Mouse (Mus musculus): ENCODE data around the gene Kptn. TPM values are rescaled to one million over a fixed set of nuclear protein-coding genes. Genes with fewer than 3 reads are reported as not detected.
A peak's percentile ranks its signal among the peaks of the same experiment; 100 is the strongest.

Kptn gene
- polyA plus RNA-seq, 1 experiment from 2014 or later: 8.6 TPM

DNA sequence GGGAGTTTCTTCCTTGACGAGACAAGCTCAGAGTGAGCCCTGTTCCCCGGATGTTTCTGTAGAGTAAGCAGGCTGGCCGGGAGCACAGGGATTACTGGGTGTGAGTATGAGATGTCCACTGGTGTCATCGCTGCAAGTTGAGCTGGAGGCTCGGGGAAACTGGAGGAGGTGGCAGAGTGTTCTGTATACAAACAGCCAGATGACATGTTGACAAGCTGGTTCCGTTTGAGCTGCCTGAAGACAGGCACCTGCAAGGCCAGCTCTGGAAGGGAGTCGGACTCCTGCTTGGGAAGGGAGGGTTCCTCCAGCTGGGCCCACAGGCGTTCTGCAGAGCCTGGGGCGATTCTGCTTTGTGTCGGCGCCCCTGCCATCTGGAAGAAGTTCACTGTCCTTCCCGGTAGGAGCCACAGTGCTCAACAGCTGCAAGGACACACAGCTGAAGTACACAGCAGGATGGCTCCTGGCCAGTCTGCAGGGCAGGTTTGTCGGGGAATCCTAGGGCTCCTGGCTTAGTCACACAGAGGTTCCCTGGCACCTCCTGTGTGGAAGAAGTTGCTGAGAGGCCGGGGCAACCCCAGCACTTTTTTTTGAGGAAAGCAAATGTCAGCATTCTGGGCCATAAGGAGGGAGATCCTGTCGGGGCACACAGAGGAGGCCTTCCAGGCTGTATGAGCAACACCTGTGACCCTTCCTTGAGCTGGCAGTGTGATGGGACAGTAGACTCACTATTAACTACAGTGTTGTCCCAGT is 17.8 kb upstream of the Kptn start:
- Histone ChIP-seq H3K4me2 (no peak overlapping the region), H3K36me3 (replicated peaks) (peaks cover 66% of the 10 kb centered on the region)
- 79% methylated on average over 15 of the region's 15 CpGs for WGBS (ENCODE audit: insufficient replicate concordance)

GRCm38 (mm10) chr7:16102686-16103226 is 16.9 kb upstream of the Kptn start:
- no peak overlapping the region for H3K4me2 ChIP-seq
- H3K4me3 ChIP-seq (replicated peaks): no peak overlapping the region
- no peaks in the 10 kb centered on the region for H3K9me3 ChIP-seq (replicated peaks)
- 86% methylated on average over 5 of the region's 5 CpGs for WGBS (ENCODE audit: insufficient replicate concordance)
- H3K36me3 ChIP-seq (replicated peaks): peaks cover 74% of the 10 kb centered on the region
- no peak overlapping the region for H3K9ac ChIP-seq
- peaks cover 44% of the 10 kb centered on the region for H3K4me1 ChIP-seq (replicated peaks)
- no peaks in the 10 kb centered on the region for H3K27me3 ChIP-seq
- ATAC-seq (ENCODE audit: insufficient read depth): no peak
- no peak overlapping the region for H3K27ac ChIP-seq (replicated peaks)

More for the DNA sequence above, 17.8 kb upstream of the Kptn start:
- Histone ChIP-seq H3K27ac (replicated peaks) (no peak overlapping the region), H3K27me3 (no peaks in the 10 kb centered on the region), H3K4me3 (replicated peaks) (no peak overlapping the region), H3K9me3 (replicated peaks) (no peaks in the 10 kb centered on the region), H3K9ac (no peak overlapping the region), H3K4me1 (replicated peaks) (peaks cover 53% of the 10 kb centered on the region)
- no peak for ATAC-seq (ENCODE audit: insufficient read depth)

DNA sequence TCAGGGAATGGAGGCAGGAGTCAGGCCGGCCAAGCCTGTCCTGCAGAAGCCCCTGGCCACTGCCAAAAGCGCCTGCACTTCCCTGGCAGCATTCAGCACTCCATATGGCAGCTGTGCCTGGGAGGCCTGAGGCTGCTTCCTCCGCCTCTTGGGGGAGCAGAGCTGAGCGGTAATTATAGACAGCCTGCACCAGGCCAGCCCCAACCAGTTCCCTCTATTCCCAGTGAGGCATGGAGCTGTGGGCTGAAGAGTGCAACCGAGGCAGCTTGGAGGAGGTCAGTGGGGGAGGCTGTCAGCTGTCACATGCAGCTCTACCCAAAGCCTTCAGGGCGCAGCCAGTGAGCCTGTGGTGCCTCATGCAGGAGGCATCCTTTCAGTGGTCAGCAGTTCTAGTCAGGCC is 15.9 kb upstream of the Kptn start:
- WGBS (ENCODE audit: insufficient replicate concordance): 85% methylated on average over 6 of the region's 6 CpGs
- Histone ChIP-seq H3K9me3 (replicated peaks) (no peaks in the 10 kb centered on the region), H3K27me3 (no peaks in the 10 kb centered on the region), H3K4me2 (no peak overlapping the region), H3K4me1 (replicated peaks) (peaks cover 43% of the 10 kb centered on the region), H3K9ac (no peak overlapping the region), H3K36me3 (replicated peaks) (peaks cover 84% of the 10 kb centered on the region), H3K4me3 (replicated peaks) (no peak overlapping the region), H3K27ac (replicated peaks) (no peak overlapping the region)
- no peak for ATAC-seq (ENCODE audit: insufficient read depth)

GRCm38 (mm10) chr7:16104611-16105388 is 14.9 kb upstream of the Kptn start:
- 89% methylated on average over 7 of the region's 7 CpGs for WGBS (ENCODE audit: insufficient replicate concordance)
- H3K4me2 ChIP-seq: no peak overlapping the region
- H3K4me3 ChIP-seq (replicated peaks): no peak overlapping the region
- no peaks in the 10 kb centered on the region for H3K9me3 ChIP-seq (replicated peaks)
- H3K36me3 ChIP-seq (replicated peaks): peaks cover 95% of the 10 kb centered on the region
- H3K9ac ChIP-seq: no peak overlapping the region
- no peaks in the 10 kb centered on the region for H3K27me3 ChIP-seq
- no peak overlapping the region for H3K27ac ChIP-seq (replicated peaks)
- H3K4me1 ChIP-seq (replicated peaks): peaks cover 35% of the 10 kb centered on the region
- ATAC-seq (ENCODE audit: insufficient read depth): no peak

- H3K9ac ChIP-seq: no peak overlapping the region
- no peaks in the 10 kb centered on the region for H3K4me1 ChIP-seq (replicated peaks)
- WGBS (ENCODE audit: insufficient replicate concordance): 87% methylated on average over 9 of the region's 9 CpGs
- H3K9me3 ChIP-seq (replicated peaks): no peaks in the 10 kb centered on the region
- H3K36me3 ChIP-seq (replicated peaks): peaks cover 98% of the 10 kb centered on the region
- H3K27me3 ChIP-seq: no peaks in the 10 kb centered on the region
- no peak overlapping the region for H3K27ac ChIP-seq (replicated peaks)
- no peak for ATAC-seq (ENCODE audit: insufficient read depth)
- H3K4me3 ChIP-seq (replicated peaks): no peak overlapping the region
- H3K4me2 ChIP-seq: no peak overlapping the region
Observed at GRCm38 (mm10) chr7:16108886-16109542, 10.7 kb upstream of the Kptn start.

DNA sequence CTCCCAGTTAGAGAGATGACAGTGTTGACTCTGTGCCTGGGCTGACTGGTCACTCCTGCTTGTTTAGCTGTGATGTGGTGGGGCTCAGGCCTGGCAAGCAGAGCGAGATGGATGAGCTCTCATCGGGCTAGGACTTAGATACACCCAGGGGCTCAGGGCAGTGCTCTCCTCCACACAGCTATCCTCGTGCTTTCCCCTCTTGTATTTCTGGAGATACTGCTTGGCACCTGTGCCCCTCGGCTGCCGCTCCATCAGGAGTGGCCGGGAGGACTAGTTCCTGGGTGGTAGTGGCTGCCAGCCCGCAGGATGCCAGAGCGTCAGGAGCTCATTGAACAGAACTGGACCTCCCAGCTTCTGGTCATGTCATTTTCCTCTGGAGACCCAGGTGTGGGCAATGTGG is 9.5 kb upstream of the Kptn start:
- no peak for ATAC-seq (ENCODE audit: insufficient read depth)
- Histone ChIP-seq H3K4me2 (no peak overlapping the region), H3K36me3 (replicated peaks) (peaks cover 98% of the 10 kb centered on the region), H3K9me3 (replicated peaks) (no peaks in the 10 kb centered on the region), H3K4me1 (replicated peaks) (no peaks in the 10 kb centered on the region), H3K27ac (replicated peaks) (no peak overlapping the region), H3K9ac (no peak overlapping the region), H3K4me3 (replicated peaks) (no peak overlapping the region), H3K27me3 (no peaks in the 10 kb centered on the region)
- 87% methylated on average over 8 of the region's 8 CpGs for WGBS (ENCODE audit: insufficient replicate concordance)

DNA sequence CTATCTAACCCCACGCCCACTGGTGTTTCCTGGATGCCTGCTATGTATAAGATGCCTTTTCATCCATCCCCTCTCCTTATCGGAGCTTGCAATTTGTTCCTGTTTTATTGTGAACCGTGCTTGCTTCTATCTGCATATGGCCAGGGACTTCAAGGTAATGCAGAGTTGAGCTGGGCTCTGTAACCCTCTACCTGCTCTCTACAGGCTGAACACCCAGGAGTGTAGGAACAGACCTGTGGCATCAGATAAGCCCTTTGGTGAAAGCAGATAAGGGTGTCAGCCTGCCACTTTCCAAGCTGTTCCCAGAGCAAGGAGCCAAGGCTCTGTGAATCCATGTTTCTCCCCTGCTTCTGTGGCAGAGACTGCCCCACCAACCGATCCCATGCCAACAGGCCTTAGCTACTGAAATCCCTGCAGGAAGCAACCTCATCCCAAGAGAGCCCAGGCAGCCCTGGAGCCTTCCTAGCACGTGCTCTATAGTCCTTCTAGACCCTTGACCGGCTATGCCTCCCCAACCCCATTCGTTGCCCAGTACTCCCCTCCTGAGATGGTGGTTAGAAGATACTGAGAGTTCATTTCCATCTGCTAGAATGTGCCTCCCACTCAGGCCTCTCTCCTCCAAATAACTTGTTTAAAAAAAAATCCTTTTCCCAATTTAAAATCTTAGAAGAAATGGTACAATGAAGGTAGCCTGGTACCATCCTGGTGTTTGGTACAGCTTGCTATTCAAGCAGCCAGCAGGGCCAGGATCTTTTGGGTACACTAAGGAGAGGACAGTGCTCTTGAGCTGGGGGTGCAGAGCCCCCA is 8.2 kb upstream of the Kptn start:
- no peak overlapping the region for H3K4me2 ChIP-seq
- peaks cover 100% of the 10 kb centered on the region for H3K36me3 ChIP-seq (replicated peaks)
- H3K4me1 ChIP-seq (replicated peaks): no peaks in the 10 kb centered on the region
- H3K4me3 ChIP-seq (replicated peaks): no peak overlapping the region
- H3K9ac ChIP-seq: no peak overlapping the region
- no peaks in the 10 kb centered on the region for H3K9me3 ChIP-seq (replicated peaks)
- 83% methylated on average over 7 of the region's 7 CpGs for whole genome bisulfite sequencing (ENCODE audit: insufficient replicate concordance)
- no peaks in the 10 kb centered on the region for H3K27me3 ChIP-seq
- no peak overlapping the region for H3K27ac ChIP-seq (replicated peaks)
- ATAC-seq (ENCODE audit: insufficient read depth): no peak

DNA sequence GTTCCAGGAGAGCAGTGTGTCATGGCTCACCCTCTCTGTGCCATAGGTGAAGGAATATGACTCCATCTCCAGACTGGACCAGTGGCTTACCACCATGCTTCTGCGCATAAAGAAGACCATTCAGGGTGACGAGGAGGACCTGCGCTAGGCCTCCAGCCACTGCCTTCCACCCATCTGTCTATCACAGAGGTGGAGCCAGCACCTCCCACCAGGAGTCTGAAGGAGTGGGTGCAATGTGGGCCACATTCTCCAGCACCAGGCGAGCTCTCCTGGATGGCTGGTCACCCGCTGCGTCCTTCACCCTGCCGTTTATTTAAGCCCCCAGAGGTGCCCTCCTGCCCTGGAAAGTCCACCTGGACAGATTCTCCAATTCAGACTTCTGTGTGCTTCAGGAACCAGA is 3.3 kb upstream of the Kptn start:
- Histone ChIP-seq H3K9me3 (replicated peaks) (no peaks in the 10 kb centered on the region), H3K27me3 (no peaks in the 10 kb centered on the region), H3K27ac (replicated peaks) (no peak overlapping the region), H3K4me1 (replicated peaks) (peaks cover 26% of the 10 kb centered on the region), H3K9ac (no peak overlapping the region), H3K4me3 (replicated peaks) (no peak overlapping the region), H3K36me3 (replicated peaks) (peaks cover 66% of the 10 kb centered on the region), H3K4me2 (no peak overlapping the region)
- ATAC-seq (ENCODE audit: insufficient read depth): no peak
- WGBS (ENCODE audit: insufficient replicate concordance): 91% methylated on average over 7 of the region's 7 CpGs

GRCm38 (mm10) chr7:16117100-16117499 is 2.6 kb upstream of the Kptn start:
- Histone ChIP-seq H3K27me3 (no peaks in the 10 kb centered on the region), H3K27ac (replicated peaks) (no peak overlapping the region), H3K36me3 (replicated peaks) (peaks cover 59% of the 10 kb centered on the region), H3K9me3 (replicated peaks) (no peaks in the 10 kb centered on the region), H3K4me2 (no peak overlapping the region), H3K4me3 (replicated peaks) (no peak overlapping the region), H3K9ac (no peak overlapping the region), H3K4me1 (replicated peaks) (peaks cover 26% of the 10 kb centered on the region)
- ATAC-seq (ENCODE audit: insufficient read depth): no peak
- WGBS (ENCODE audit: insufficient replicate concordance): 82% methylated on average over 3 of the region's 3 CpGs

DNA sequence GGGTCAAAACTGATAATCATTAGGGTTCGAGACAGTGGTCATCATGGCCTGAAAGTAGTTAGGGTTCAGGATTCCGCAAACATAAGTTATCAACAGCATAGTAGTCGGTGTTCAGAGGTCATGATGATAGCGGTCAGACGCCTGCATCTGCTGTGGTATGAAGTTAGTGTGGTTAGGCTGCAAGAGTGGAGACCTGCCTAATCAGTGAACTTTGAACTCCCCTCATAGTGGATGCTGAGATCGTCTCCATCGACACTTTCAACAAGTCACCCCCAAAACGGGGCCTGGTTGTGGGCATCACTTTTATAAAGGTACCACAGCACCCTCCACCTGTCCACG is 536 bp downstream of the Kptn start:
- no peak overlapping the region; the same call in 1 of the 2 replicates for H3K27ac ChIP-seq (replicated peaks)
- H3K36me3 ChIP-seq (replicated peaks): peaks cover 28% of the 10 kb centered on the region
- H3K9me3 ChIP-seq (replicated peaks): no peaks in the 10 kb centered on the region
- 0 out of 2 replicates have a peak, but pooled peaks have one; percentile 5 for ATAC-seq (ENCODE audit: insufficient read depth)
- peaks cover 26% of the 10 kb centered on the region for H3K4me1 ChIP-seq (replicated peaks)
- H3K4me3 ChIP-seq (replicated peaks): peak overlapping the region; percentile 86
- no peaks in the 10 kb centered on the region for H3K27me3 ChIP-seq
- peak overlapping the region; percentile 75 for H3K4me2 ChIP-seq
- 48% methylated on average over 9 of the region's 9 CpGs for WGBS (ENCODE audit: insufficient replicate concordance)
- H3K9ac ChIP-seq: peak overlapping the region; percentile 79
